Mouse (Mus musculus) granulocyte monocyte progenitor cell, adult 5-6 weeks (primary cell): ENCODE measurements around the gene Olfr782. TPM values are rescaled to one million over a fixed set of nuclear protein-coding genes. Genes with fewer than 3 reads are reported as not detected.
"Not testable (repeated sequence)": the region's sequence is repeated elsewhere in the genome, so short reads cannot be mapped to it uniquely, and the experiment has no call there.

ENCODE experiments used
- ATAC-seq: replicated peaks from 2 replicates; pipeline ENCODE4 v1.8.0; 2016; ENCODE audit warnings: mild to moderate bottlenecking, moderate TSS enrichment, inconsistent platforms; ENCODE audit not compliant: poor library complexity, severe bottlenecking
- total RNA-seq, 2 experiments: library from RNA; stranded (forward) in 1 of 2; stranded (reverse) in 1 of 2; fragments of 200-712, 200-1000 nt in 1 of 2; fragments of >200 nt in 1 of 2; fragmentation: Nextera tagmentation in 1 of 2; gene quantifications; 2 replicates each; pipeline ENCODE4 v1.2.3; 2014 to 2017

The Olfr782 gene
- total RNA-seq (2014; fragmentation: Nextera tagmentation) (not detected in 2 replicates), total RNA-seq (2017) (not detected in 2 replicates)

GRCm38 (mm10) chr10:129348550-129348949 lies at the start of gene Olfr782:
Gene Olfr782 (plus strand): TSS chr10:129348850.
- no peak for ATAC-seq

DNA sequence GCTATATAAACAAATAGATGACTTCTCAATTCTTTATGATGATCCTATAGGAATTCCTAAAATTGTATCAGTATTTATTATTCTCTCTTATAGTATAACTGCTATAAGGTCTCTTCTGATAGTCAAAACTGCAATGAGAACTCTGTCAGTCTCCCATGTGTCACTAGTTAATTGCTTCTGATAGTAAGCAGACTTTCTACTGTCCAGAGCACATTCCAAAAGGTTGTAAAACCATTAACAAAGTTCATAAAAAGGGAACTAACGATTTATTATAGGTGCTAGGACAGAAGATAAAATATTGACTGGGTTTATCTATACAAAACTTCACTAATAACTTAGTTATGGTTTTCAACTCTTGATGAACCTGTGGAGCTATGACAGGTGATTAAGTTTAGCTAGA lies 35.7 kb upstream of the Olfr782 start:
- not testable (repeated sequence) for ATAC-seq

DNA sequence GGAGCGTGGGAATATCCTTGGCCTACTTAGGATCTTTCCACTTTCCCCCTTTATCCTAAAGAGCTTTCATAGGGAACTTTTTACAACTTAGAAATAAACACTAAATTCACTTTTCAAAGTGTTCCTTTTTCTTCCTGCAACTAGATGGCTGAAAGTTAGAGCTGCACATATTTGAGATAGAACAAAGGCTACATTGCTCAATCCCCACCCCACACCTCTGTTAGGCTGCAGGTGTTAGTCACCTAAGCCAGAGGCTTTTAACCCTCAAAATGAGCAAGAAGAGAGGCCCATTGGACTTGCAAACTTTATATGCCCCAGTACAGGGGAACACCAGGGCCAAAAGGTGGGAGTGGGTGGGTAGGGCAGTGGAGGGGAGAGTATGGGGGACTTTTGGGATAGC lies 35.1 kb upstream of the Olfr782 start:
- ATAC-seq = not testable (repeated sequence)

GRCm38 (mm10) chr10:129317817-129318216 lies 30.8 kb upstream of the Olfr782 start, which contains the start of gene Olfr780:
Gene Olfr780 (plus strand): TSS chr10:129318117.
- no peak for ATAC-seq

GRCm38 (mm10) chr10:129328554-129328953 lies 20.1 kb upstream of the Olfr782 start, which contains the start of gene Olfr781:
Gene Olfr781 (plus strand): TSS chr10:129328854.
- ATAC-seq = no peak

DNA sequence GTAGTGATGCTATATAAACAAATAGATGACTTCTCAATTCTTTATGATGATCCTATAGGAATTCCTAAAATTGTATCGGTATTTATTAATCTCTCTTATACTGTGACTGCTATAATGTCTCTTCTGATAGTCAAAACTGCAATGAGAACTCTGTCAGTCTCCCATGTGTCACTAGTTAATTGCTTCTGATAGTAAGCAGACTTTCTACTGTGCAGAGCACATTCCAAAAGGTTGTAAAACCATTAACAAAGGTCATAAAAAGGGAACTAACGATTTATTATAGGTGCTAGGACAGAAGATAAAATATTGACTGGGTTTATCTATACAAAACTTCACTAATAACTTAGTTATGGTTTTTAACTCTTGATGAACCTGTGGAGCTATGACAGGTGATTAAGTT lies 3.8 kb downstream of the Olfr782 start:
- not testable (repeated sequence) for ATAC-seq

GRCm38 (mm10) chr10:129356496-129356895 lies 7.8 kb downstream of the Olfr782 start:
- ATAC-seq = not testable (repeated sequence)

GRCm38 (mm10) chr10:129357307-129357706 lies 8.7 kb downstream of the Olfr782 start:
- no peak for ATAC-seq

GRCm38 (mm10) chr10:129374051-129374450 lies 25.4 kb downstream of the Olfr782 start:
- ATAC-seq = not testable (repeated sequence)

DNA sequence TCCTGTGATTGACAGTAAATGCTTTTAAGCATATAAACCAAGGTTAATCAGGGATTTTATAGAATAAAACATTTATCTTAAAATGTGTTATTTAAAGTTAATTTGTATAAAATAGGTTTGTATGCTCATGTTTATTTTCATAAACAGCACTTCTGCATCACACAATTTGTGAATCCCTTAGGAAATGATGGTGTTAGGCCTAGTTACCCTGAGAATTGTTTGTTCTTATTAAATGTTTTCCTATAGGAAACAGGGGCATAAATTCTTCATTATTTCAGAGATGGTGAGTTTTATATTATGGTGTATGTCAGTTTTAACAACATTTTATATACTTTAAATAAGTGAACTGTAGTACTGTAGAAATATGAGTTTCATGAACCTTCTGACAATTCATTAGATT lies 35.1 kb downstream of the Olfr782 start, which contains the start of gene Olfr784:
TSS of gene Olfr784 (plus strand) at position 301 of the 400 bp plus-strand sequence.
- ATAC-seq = no peak

DNA sequence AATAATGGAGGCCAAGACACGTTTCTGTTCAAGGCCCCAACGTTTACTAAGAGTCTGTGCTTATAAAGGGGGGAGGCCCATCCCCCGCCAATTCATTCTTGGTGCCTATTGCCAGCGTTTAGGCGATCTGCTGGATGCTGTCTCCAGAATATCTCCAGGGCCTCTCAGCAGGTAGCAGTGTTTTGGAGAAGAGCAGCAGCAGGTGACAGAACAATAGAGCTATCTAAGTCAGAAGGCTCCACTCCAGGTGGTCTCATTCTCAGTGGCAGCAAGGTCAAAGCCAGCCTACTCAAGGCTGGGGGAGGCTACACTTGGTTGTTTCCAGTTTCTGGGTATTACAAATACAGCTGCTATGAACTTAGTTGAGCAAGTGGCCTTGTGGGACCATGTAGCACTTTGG lies 52.2 kb downstream of the Olfr782 start:
- no peak for ATAC-seq

Other genes starting within 250 kb of the Olfr782 start
- gene Olfr768, start 249.5 kb upstream of the Olfr782 start, total RNA-seq (2014; fragmentation: Nextera tagmentation) = not detected in 2 replicates
- not detected in 2 replicates for gene Olfr768, start 249.5 kb upstream of the Olfr782 start, total RNA-seq (2017)
- gene Olfr769, start 231.0 kb upstream of the Olfr782 start, total RNA-seq (2014; fragmentation: Nextera tagmentation) = not detected in 2 replicates
- gene Olfr769, start 231.0 kb upstream of the Olfr782 start, total RNA-seq (2017) = not detected in 2 replicates
- not detected in 2 replicates for gene Olfr770, start 209.9 kb upstream of the Olfr782 start, total RNA-seq (2014; fragmentation: Nextera tagmentation)
- not detected in 2 replicates for gene Olfr770, start 209.9 kb upstream of the Olfr782 start, total RNA-seq (2017)
- not detected in 2 replicates for gene Olfr771, start 184.1 kb upstream of the Olfr782 start, total RNA-seq (2014; fragmentation: Nextera tagmentation)
- gene Olfr771, start 184.1 kb upstream of the Olfr782 start, total RNA-seq (2017) = not detected in 2 replicates
- not detected in 2 replicates for gene Olfr772, start 170.9 kb upstream of the Olfr782 start, total RNA-seq (2014; fragmentation: Nextera tagmentation)
- not detected in 2 replicates for gene Olfr772, start 170.9 kb upstream of the Olfr782 start, total RNA-seq (2017)
- gene Olfr773, start 161.4 kb upstream of the Olfr782 start, total RNA-seq (2014; fragmentation: Nextera tagmentation) = not detected in 2 replicates
- not detected in 2 replicates for gene Olfr773, start 161.4 kb upstream of the Olfr782 start, total RNA-seq (2017)
- gene Olfr774, start 112.6 kb upstream of the Olfr782 start, total RNA-seq (2014; fragmentation: Nextera tagmentation) = not detected in 2 replicates
- not detected in 2 replicates for gene Olfr774, start 112.6 kb upstream of the Olfr782 start, total RNA-seq (2017)
- not detected in 2 replicates for gene Olfr775, start 100.4 kb upstream of the Olfr782 start, total RNA-seq (2014; fragmentation: Nextera tagmentation)
- gene Olfr775, start 100.4 kb upstream of the Olfr782 start, total RNA-seq (2017) = not detected in 2 replicates
- not detected in 2 replicates for gene Olfr776, start 89.7 kb upstream of the Olfr782 start, total RNA-seq (2014; fragmentation: Nextera tagmentation)
- gene Olfr776, start 89.7 kb upstream of the Olfr782 start, total RNA-seq (2017) = not detected in 2 replicates
- gene Olfr777, start 77.4 kb upstream of the Olfr782 start, total RNA-seq (2014; fragmentation: Nextera tagmentation) = not detected in 2 replicates
- gene Olfr777, start 77.4 kb upstream of the Olfr782 start, total RNA-seq (2017) = not detected in 2 replicates
- gene Olfr780, start 30.7 kb upstream of the Olfr782 start, total RNA-seq (2014; fragmentation: Nextera tagmentation) = not detected in 2 replicates
- gene Olfr780, start 30.7 kb upstream of the Olfr782 start, total RNA-seq (2017) = not detected in 2 replicates
- gene Olfr781, start 20.0 kb upstream of the Olfr782 start, total RNA-seq (2014; fragmentation: Nextera tagmentation) = not detected in 2 replicates
- not detected in 2 replicates for gene Olfr781, start 20.0 kb upstream of the Olfr782 start, total RNA-seq (2017)
- gene Olfr784, start 35.2 kb downstream of the Olfr782 start, total RNA-seq (2014; fragmentation: Nextera tagmentation) = 0.23 and 0.37 TPM in 2 replicates
- gene Olfr784, start 35.2 kb downstream of the Olfr782 start, total RNA-seq (2017) = not detected in 2 replicates
- gene Olfr785, start 56.6 kb downstream of the Olfr782 start, total RNA-seq (2014; fragmentation: Nextera tagmentation) = not detected in 2 replicates
- gene Olfr785, start 56.6 kb downstream of the Olfr782 start, total RNA-seq (2017) = not detected in 2 replicates
- gene Olfr786, start 78.5 kb downstream of the Olfr782 start, total RNA-seq (2014; fragmentation: Nextera tagmentation) = not detected in 2 replicates
- not detected in 2 replicates for gene Olfr786, start 78.5 kb downstream of the Olfr782 start, total RNA-seq (2017)
- not detected in 2 replicates for gene Olfr787, start 113.0 kb downstream of the Olfr782 start, total RNA-seq (2014; fragmentation: Nextera tagmentation)
- not detected in 2 replicates for gene Olfr787, start 113.0 kb downstream of the Olfr782 start, total RNA-seq (2017)
- not detected in 2 replicates for gene Olfr788, start 122.1 kb downstream of the Olfr782 start, total RNA-seq (2014; fragmentation: Nextera tagmentation)
- gene Olfr788, start 122.1 kb downstream of the Olfr782 start, total RNA-seq (2017) = not detected in 2 replicates
- gene Olfr789, start 135.9 kb downstream of the Olfr782 start, total RNA-seq (2014; fragmentation: Nextera tagmentation) = not detected in 2 replicates
- gene Olfr789, start 135.9 kb downstream of the Olfr782 start, total RNA-seq (2017) = not detected in 2 replicates
- not detected in 2 replicates for gene Olfr790, start 149.6 kb downstream of the Olfr782 start, total RNA-seq (2014; fragmentation: Nextera tagmentation)
- gene Olfr790, start 149.6 kb downstream of the Olfr782 start, total RNA-seq (2017) = not detected in 2 replicates
- not detected in 2 replicates for gene Olfr791, start 172.9 kb downstream of the Olfr782 start, total RNA-seq (2014; fragmentation: Nextera tagmentation)
- gene Olfr791, start 172.9 kb downstream of the Olfr782 start, total RNA-seq (2017) = not detected in 2 replicates
- gene Olfr792, start 190.3 kb downstream of the Olfr782 start, total RNA-seq (2014; fragmentation: Nextera tagmentation) = not detected in 2 replicates
- not detected in 2 replicates for gene Olfr792, start 190.3 kb downstream of the Olfr782 start, total RNA-seq (2017)
- gene Olfr794, start 218.8 kb downstream of the Olfr782 start, total RNA-seq (2014; fragmentation: Nextera tagmentation) = not detected in 2 replicates
- not detected in 2 replicates for gene Olfr794, start 218.8 kb downstream of the Olfr782 start, total RNA-seq (2017)